Mouse (Mus musculus): Measurements from ENCODE around the gene Plcd1. TPM values are rescaled to one million over a fixed set of nuclear protein-coding genes. Genes with fewer than 3 reads are reported as not detected.

Gene Plcd1
- polyA plus RNA-seq (2015; fragmentation: Nextera tagmentation; extraction: Ambion mirVana) = 0.85 and 1.1 TPM in 2 replicates

DNA sequence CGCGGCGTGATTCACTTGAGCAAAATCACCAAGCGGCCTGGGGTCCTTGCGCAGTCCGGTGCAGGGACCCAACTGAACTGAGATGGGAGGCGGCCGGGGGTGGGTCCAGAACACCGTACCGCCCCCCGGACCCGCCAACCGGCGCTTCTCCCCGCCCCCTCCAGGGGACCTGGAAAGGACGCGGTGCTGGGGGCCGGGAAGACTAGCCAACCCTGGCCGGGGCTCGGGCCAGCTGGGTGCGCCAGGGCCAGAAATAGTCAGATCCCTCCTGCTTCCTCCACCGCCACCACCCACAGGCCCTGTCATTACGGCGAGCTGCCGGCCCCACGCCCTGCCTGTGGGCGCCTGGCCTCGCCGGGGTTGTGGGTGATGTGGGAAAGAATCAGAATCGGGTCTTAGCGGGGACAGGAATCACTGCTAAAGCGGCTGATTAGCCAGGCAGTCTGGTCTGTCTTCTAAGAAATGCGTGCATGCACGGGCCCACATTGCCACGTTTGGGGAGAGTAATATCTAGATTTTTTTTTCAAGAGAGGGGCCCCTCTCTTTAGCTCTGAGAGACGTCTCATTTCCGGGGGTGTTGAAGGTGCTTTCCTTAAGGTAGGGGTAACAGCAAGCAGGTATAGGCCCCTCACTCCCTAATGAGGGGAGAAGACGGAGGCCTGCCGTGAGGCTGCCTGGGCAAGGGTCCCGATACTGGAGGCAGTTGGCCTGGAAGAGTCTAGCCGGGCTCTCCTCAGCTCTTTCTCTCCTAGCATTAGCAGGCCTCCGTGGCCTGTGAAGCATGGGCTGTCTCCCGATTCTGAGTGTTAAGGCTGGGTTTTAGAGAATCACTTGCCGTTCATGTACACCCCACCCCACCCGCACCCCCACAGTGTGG lies at the start of gene Plcd1:
TSS of gene Plcd1 (minus strand) at position 84 of the 877 bp plus-strand sequence.
- H3K4me3 ChIP-seq (ENCODE audit: low read depth, low read length) = peak within 1 kb of the TSS; percentile 49
- no peak within 1 kb of the TSS for H3K27ac ChIP-seq (ENCODE audit: low read depth)
- ATAC-seq (peak; percentile 66), DNase-seq (peak; percentile 71)
- H3K9me3 ChIP-seq (ENCODE audit: low read length) = no peaks in the 10 kb centered on the region
- 13% methylated on average over 38 of the region's 45 CpGs for WGBS (ENCODE audit: insufficient replicate concordance)
- 0 out of 2 replicates have a peak within 1 kb of the TSS, but pooled peaks have one; percentile 16 for H3K9ac ChIP-seq (replicated peaks)
- H3K36me3 ChIP-seq (replicated peaks; ENCODE audit: insufficient read depth, low read length) = no peaks in the 10 kb centered on the region
- H3K4me2 ChIP-seq (ENCODE audit: low read depth, low read length) = peak within 1 kb of the TSS; percentile 71
- TF ChIP-seq EP300 (IDR thresholded peaks at IDR 0.05; ENCODE audit: low read depth) (no peak), CTCF (IDR thresholded peaks at IDR 0.05; ENCODE audit: low read depth) (no peak)
- no peaks in the 10 kb centered on the region; the same call in 1 of the 2 replicates for H3K4me1 ChIP-seq (ENCODE audit: insufficient read depth)
- H3K27me3 ChIP-seq (ENCODE audit: insufficient read depth, low read length) = peaks cover 47% of the 10 kb centered on the region

DNA sequence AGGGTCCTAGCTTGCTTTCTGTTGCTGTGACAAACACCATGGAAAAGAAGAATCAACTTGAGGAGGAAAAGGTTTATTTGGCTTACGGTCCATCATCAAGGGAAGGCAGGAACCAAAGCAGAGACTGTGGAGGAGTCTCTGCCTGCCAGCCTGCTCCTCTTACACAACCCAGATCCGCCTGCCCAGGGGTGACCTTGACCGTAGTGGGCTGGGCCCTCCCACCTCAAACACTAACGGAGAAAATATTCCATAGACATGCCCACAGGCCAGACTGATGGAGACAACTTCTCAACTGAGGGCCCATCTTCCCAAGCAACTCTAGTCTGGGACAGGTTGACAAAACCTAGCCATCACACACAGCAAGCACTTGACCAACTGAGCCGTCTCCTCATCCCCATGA lies 48.8 kb upstream of the Plcd1 start:
- H3K9me3 ChIP-seq (ENCODE audit: low read length) = no peaks in the 10 kb centered on the region
- H3K9ac ChIP-seq (replicated peaks) = no peak overlapping the region
- no peak overlapping the region for H3K4me3 ChIP-seq (ENCODE audit: low read depth, low read length)
- no peaks in the 10 kb centered on the region for H3K27me3 ChIP-seq (ENCODE audit: insufficient read depth, low read length)
- no peaks in the 10 kb centered on the region for H3K36me3 ChIP-seq (replicated peaks; ENCODE audit: insufficient read depth, low read length)
- H3K4me1 ChIP-seq (ENCODE audit: insufficient read depth) = no peaks in the 10 kb centered on the region
- WGBS (ENCODE audit: insufficient replicate concordance) = 61% methylated on average over 5 of the region's 5 CpGs
- ATAC-seq = peak; percentile 33; the same call in 1 of the 2 replicates
- DNase-seq = no peak
- TF ChIP-seq EP300 (IDR thresholded peaks at IDR 0.05; ENCODE audit: low read depth) = no peak
- TF ChIP-seq CTCF (IDR thresholded peaks at IDR 0.05; ENCODE audit: low read depth) = no peak
- H3K4me2 ChIP-seq (ENCODE audit: low read depth, low read length) = no peak overlapping the region
- no peak overlapping the region for H3K27ac ChIP-seq (ENCODE audit: low read depth)

DNA sequence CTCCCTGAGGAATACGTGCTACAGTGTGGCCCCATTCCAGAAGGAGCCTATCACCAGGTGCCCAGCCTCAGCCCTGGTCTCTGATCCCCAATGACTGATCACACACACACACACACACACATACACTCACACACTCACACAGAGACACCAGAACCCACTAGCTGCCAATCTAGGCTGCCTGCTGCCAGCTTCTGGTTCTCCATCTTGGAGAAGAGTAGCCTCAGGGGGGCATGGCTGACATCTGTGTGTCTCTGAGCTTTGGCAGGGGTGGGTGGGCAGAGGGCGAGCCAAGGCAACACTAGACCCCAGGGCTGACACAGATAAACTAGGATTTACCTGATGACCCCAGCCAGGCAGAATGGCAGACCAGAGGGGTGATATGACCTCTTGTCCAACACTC lies 45.5 kb upstream of the Plcd1 start:
- ATAC-seq (no peak), DNase-seq (no peak)
- Histone ChIP-seq H3K4me2 (ENCODE audit: low read depth, low read length) (no peak overlapping the region), H3K9me3 (ENCODE audit: low read length) (no peaks in the 10 kb centered on the region), H3K36me3 (replicated peaks; ENCODE audit: insufficient read depth, low read length) (no peaks in the 10 kb centered on the region), H3K27me3 (ENCODE audit: insufficient read depth, low read length) (no peaks in the 10 kb centered on the region), H3K9ac (replicated peaks) (no peak overlapping the region), H3K27ac (ENCODE audit: low read depth) (no peak overlapping the region), H3K4me3 (ENCODE audit: low read depth, low read length) (no peak overlapping the region), H3K4me1 (ENCODE audit: insufficient read depth) (no peaks in the 10 kb centered on the region)
- 64% methylated on average over 2 of the region's 2 CpGs for WGBS (ENCODE audit: insufficient replicate concordance)
- TF ChIP-seq EP300 (IDR thresholded peaks at IDR 0.05; ENCODE audit: low read depth) = no peak

DNA sequence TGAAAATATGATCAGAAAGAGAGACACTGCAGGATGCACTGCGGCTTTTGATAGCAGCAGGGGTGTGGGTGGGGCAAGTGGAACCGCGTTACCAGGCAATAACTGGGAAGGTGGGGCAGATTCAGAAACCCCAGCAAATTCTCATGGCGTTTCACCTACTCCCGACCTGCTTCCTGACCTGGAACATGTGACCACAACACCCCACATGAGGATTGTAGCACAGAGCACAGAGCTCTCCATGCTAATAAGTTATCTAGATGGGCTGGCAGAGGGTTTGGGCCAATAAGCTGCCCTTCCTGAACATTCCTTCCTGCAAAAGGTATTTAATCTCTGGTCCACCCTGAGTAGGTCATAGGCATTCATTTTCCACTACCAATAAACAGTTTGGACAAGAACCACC lies 37.4 kb upstream of the Plcd1 start:
- ATAC-seq (no peak), DNase-seq (no peak)
- no peak overlapping the region for H3K4me2 ChIP-seq (ENCODE audit: low read depth, low read length)
- H3K36me3 ChIP-seq (replicated peaks; ENCODE audit: insufficient read depth, low read length) = no peaks in the 10 kb centered on the region
- H3K4me1 ChIP-seq (ENCODE audit: insufficient read depth) = no peaks in the 10 kb centered on the region
- H3K9ac ChIP-seq (replicated peaks) = no peak overlapping the region
- WGBS (ENCODE audit: insufficient replicate concordance) = 43% methylated on average over 5 of the region's 5 CpGs
- TF ChIP-seq EP300 (IDR thresholded peaks at IDR 0.05; ENCODE audit: low read depth) = no peak
- no peak for TF ChIP-seq CTCF (IDR thresholded peaks at IDR 0.05; ENCODE audit: low read depth)
- no peak overlapping the region for H3K4me3 ChIP-seq (ENCODE audit: low read depth, low read length)
- H3K27me3 ChIP-seq (ENCODE audit: insufficient read depth, low read length) = no peaks in the 10 kb centered on the region
- H3K9me3 ChIP-seq (ENCODE audit: low read length) = no peaks in the 10 kb centered on the region
- H3K27ac ChIP-seq (ENCODE audit: low read depth) = no peak overlapping the region

DNA sequence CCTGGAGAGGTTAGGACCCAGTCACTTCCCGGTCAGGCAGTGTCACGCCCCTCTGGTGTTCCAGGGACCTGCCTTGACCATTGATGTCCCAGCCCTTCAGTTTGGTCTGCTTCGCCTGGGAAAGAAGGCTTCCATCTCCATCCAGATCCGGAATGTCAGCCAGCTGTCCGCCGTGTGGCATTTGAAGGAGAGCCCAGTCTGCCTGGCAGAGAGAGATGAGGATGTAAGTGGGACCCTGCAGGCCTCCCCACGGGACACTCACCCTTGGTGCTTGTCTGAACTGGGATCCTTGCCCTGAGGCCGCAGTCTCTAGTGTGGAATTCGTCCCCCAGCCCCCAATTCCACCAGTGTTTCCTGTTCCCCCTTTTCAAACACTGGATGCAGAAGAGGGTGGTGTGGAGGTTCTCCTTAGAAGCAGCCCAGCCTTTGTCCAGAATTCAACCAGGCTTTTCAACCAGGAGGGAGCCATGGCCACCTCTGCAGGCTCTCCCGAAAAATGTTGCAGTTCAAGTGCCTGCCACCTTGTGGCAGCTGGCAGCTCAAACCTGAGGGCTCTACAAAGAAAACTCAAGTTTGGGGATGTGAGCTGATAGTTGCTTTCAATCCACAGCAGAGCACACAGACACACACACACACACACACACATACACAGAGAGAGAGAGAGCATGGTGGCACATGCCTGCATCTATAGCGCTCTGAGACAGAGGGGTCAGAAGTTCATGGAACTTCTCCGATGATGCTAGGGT lies 35.3 kb upstream of the Plcd1 start:
- H3K27ac ChIP-seq (ENCODE audit: low read depth) = no peak overlapping the region
- ATAC-seq = no peak
- 80% methylated on average over 12 of the region's 12 CpGs for WGBS (ENCODE audit: insufficient replicate concordance)

More for the DNA sequence above, 35.3 kb upstream of the Plcd1 start:
- TF ChIP-seq EP300 (IDR thresholded peaks at IDR 0.05; ENCODE audit: low read depth) (no peak), CTCF (IDR thresholded peaks at IDR 0.05; ENCODE audit: low read depth) (no peak)
- Histone ChIP-seq H3K9me3 (ENCODE audit: low read length) (no peaks in the 10 kb centered on the region), H3K36me3 (replicated peaks; ENCODE audit: insufficient read depth, low read length) (no peaks in the 10 kb centered on the region), H3K4me2 (ENCODE audit: low read depth, low read length) (no peak overlapping the region), H3K4me3 (ENCODE audit: low read depth, low read length) (no peak overlapping the region), H3K9ac (replicated peaks) (no peak overlapping the region), H3K27me3 (ENCODE audit: insufficient read depth, low read length) (no peaks in the 10 kb centered on the region), H3K4me1 (ENCODE audit: insufficient read depth) (no peaks in the 10 kb centered on the region)
- no peak for DNase-seq

All from liver, postnatal 0 days (tissue).